Mouse (Mus musculus) embryo, embryonic 11 days (tissue): ENCODE data around the gene 9530077C05Rik.
A peak's percentile ranks its signal among the peaks of the same experiment; 100 is the strongest.
"Not testable (repeated sequence)": the region's sequence is repeated elsewhere in the genome, so short reads cannot be mapped to it uniquely, and the experiment has no call there.

Source experiments
- DNase-seq: peaks from one replicate; pipeline ENCODE4 v3.0.0-alpha.2; 2015

9530077C05Rik gene

DNA sequence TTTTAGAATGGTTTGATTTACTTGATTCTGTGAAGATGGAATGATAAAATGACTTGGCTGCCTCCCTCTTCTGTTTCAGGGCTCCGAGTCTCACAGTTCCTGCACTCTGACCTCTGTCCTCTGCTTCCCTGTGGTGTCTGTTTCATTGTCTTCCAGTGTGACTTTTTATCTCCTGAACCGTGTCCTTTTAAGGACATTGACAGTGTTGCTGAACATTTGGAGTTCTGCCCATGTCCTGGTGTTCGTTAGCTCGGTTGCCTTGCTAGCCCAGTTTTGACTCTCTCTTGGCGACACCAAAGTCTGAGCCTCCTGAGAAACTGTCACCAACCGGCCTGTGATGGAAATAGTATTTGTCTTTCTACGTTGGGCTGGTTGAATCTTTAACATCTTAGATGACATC lies 9.2 kb downstream of the 9530077C05Rik start:
- DNase-seq = no peak

DNA sequence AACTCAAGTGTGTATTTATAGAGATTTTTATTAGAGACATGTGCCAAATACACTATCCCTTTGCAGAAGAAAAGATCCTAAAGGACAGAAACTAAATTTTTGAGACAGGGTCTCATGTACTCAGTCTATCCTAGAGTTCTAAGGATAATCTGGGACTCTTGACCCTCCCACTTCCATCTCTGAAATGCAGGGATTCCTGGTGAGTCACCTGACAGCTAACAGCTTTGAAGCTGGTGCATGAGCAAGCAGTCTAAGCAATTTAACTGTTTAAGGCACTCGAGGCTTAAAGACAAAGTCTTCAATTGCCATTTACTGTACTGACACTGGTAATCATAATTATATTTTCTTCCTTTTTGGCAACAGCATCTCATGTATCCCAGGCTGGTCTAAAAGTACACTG lies 11.2 kb downstream of the 9530077C05Rik start:
- DNase-seq = no peak

DNA sequence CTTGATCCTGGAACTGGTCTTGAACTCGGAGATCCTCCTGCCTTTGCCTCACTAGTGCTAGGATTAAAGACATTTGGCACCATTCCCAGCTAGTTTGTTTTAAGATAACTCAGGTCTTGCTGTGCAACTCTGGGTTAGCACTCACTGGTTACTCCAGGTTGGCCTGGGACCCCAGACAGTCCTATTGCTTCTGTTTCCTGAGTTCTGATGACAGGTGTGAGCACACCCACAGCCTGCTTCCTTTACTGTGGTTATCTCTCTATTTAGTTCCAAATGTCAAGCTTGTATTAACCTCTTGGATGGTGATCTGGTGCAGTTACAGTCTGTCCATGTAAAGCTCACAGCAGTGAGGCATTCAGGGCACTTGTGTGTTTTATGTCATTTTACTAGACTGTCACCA lies 12.2 kb downstream of the 9530077C05Rik start:
- DNase-seq = no peak

DNA sequence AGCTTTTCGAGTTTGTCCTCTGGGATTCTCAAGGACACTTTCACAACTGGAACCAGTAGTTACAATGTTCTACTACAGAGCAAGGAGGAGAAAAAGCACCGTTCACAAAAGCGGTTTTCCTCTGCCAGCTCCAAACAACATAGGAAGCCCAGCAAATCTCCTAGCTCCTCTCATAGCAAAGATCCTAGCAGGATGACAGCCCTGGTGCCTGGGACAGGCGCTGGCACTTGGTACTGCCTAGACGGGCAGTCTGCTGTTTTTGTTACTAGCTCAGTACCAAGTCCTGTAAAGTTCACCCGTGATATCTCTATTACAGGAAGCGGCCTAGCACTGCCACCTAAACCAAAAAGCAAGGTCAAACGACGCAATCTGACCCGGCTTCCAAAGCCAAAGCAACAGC lies 12.9 kb downstream of the 9530077C05Rik start:
- DNase-seq = no peak

DNA sequence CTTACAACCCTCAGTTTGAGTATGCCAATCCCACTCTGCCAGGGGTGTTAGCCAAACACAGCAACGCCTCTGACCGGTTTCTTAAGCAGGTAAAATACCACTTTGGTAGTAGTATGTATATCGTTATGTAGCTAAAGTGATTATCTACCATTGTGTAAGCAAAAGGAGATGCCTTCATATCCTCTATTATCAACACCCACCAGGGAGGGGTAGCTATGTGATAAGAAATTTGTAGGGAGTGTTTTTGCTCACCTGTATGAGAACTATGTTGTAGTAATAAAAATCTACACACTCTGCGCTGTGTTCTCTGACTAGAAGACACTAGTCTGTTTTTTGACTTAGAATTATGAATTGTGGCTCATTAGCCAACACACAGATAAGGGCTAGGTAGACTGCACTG lies 13.4 kb downstream of the 9530077C05Rik start:
- no peak for DNase-seq

DNA sequence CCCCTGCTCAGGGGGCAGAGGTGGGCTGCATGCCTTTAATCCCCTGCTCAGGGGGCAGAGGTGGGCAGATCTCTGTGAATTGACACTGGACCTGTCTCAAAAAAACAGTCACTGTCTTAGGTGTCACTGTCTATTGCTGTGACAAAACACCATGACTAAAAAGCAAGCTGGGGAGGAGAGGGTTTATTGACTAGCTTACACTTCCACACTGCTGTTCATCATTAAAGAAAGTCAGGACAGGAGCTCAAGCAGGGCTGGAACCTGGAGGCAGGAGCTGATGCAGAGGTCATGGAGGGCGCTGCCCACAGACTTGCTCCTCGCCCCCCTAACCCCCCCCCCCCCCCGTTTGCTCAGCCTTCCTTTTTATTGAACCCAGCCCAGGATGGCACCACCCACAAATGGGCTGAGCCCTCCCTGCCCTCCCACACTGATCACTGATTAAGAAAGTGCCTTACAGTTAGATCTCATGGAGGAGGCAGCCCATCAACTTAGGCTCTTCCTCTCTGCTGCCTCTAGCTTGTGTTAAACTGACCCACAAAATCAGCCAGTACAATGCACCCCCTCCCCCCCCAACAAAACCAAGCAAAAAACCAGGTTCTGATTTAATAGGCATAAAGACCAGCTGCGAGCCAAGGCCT lies 16.8 kb downstream of the 9530077C05Rik start:
- DNase-seq = no peak

DNA sequence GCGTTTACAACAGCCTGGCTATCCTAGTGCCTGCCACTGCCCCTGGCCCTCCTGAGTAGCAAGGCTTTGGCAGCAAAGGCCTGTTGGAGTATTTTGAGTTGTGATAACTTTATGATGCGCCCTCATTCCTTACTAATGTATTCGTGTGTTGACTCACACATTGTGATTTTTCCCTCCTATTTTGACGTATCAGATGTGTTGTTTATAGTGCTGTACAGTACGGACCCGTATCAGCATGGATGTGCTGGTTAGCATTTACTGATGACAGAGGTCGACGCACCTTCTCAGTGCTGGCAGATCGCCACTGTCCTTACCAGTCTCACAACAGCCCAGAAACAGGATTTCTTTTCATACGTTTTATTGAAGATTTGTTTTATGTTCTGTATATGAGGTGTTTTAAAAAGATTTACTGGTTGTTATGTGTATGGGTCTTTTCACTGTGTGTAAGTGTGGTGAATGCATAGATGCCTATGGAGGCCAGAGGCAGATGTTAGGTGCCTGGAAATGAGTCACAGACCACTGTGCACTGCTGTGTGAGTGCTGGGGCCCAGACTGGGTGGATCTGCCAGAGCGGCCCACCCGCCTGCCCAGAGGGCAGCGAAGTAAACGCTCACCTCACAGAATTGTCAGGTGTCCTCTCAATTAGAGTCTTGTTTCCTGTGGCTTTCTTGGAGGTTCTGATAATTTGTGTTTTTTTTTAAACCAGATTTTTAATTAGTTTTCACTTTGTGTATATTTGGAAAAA lies 17.5 kb downstream of the 9530077C05Rik start:
- peak; percentile 16 for DNase-seq

DNA sequence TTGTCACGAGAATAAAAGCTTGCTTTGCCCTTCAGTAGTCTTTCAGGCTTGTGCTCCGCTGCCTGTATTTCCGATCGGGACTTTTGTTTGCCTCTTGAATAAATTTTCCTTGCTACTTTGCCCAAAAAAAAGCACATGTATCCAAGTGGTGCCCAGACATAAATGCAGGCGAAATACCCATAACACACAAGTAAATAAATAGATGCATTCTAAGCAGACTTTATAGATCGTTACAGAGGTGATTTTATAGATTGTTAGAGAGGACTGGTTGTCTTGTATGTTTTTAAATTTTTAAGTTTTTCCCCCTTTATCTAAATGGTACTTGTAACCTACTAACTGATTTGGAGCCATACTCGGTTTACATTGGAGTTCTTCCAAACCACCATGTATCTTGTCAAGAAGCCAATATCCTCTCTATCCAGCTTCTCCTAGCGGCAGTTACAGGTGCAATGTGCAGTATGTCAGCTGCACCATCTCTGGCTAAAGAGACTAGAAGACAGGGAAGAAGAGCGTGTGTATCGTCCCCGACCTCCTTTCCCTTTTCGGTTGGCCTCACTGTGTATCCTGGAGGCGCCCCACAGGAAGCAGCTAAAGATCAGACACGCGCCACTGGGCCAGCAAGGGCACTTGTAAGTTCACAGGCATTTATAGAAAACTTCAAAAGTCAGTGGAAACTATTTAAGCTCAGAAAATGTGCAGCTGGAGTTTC lies 18.4 kb downstream of the 9530077C05Rik start:
- peak; percentile 26 for DNase-seq

DNA sequence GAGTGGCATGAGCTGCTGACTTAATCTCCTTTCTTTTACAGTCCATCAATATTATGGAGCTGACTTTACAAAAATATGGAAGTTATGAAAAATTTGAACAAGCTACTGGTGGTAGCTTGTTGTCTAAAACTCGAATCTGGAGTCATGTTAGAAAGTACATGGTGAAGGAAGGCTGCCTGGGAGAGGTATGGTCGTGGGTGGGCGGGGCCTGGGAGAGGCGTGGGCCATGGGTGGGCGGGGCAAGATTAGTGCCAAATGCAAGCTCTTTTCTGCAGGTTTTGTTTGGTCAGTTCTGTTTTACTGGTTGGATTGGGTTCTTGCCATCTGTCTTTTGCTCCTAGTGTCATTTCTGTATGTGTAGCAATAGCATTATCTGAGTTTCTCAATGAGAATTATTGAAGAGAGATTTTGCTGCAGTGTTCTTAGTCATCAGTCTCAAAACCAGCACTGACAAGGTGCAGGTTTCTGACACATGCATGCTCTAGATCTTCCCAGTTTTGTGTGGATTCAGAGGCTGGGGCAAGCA lies 19.1 kb downstream of the 9530077C05Rik start:
- DNase-seq = peak; percentile 22

DNA sequence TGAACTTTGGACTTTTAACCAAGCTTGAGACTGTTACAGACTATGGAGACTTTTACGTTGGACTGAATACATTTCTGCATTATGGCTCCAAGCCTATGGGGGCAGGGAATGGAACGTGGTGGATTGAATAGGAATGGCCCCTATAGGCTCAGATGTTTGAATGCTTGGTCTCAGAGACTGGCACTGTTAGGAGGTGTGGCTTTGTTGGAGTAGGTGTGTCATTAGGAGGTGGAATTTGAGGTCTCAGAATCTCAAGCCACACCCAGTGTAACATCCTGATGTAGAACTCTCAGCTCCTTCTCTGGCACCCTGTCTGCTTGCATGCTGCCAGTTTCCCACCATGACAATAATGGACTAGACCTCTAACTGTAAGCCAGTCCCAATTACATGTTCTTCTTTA lies 21.9 kb downstream of the 9530077C05Rik start:
- DNase-seq = no peak

DNA sequence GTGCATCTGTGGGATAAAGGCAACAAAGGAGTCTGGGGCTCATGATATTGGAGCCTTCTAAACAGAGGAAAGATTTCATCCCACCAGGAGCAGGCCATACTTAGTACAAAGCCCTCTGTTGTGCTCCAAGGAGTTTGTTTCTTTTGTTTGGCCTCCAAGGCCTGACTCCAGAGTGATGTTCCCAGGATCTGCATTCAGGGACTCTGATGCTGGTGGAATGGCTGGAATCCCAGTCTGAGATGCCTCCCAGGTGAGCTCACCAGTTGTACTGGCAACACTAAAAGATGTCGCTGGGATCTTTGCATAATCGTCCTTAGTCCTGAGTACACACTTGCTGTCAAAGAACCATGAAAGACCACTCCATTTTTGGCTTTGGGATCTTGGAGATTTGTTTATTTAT lies 22.8 kb downstream of the 9530077C05Rik start:
- DNase-seq = no peak

DNA sequence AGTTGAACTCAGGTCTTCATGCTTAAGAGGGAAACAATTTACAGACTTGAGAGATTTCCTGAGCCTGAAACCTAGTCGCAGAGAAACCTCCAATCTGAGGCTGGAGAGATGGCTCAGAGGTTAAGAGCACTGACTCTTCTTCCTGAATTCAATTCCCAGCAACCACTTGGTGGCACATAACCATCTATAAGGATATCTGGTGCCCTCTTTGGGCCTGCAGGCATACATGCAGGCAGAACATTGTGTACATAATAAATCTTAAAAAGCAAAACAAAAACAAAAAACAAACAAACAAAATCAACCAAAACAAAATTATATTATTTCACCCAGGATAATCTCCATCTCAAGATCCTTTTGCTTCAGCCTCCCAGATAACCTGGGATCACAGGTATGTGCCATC lies 27.5 kb downstream of the 9530077C05Rik start:
- DNase-seq = no peak

DNA sequence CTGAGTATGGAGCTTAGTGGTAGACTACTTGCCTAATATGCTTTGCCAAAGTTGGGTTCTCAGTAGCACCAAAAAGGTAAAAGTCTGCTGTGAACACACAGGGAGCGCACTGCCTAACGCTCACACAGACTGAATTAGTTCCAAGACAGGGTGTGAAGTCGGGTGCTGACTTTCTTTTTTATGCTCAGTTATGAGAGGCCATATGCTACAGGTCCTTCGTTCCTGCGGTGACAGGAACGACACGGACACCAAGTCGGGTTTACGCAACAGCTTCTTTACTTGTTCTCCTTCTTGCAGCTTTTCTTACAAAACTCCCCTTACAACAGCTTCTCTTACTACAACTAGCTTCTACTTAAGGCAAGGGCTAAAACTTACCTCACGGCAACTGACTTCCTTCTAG lies 31.8 kb downstream of the 9530077C05Rik start:
- no peak for DNase-seq

DNA sequence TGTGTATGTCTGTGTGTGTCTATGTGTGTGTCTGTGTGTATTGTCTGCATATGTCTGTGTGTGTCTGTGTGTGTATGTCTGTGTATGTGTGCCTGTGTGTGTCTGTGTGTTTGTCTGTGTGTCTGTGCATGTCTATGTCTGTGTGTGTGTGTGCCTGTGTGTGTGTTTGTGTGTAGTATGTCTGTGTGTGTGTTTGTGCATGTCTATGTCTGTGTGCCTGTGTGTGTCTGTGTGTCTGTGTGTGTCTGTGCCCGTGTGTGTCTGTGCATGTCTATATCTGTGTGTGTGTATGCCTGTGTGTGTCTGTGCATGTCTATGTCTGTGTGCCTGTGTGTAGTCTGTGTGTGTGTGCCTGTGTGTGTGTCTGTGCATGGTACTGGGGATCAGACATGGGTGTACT lies 33.8 kb downstream of the 9530077C05Rik start:
- no peak for DNase-seq

DNA sequence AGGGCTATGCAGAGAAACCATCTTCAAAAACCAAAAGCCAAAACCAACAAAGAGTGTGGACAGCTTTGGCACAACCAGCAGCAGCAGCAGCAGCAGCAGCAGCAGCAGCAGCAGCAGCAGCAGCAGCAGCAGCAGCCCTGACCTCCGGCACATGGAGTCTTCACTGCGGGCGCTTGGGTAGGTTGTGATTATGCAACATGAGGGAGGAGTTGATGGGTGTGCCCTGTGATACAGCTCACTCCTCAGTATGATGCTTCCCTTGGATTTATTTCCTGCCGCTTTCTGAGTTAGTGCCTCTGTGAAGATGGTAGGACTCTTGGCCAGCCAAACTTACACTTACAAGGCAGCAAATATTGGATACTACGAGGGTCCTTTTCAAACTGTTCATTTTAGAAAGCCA lies 35.9 kb downstream of the 9530077C05Rik start:
- no peak for DNase-seq

DNA sequence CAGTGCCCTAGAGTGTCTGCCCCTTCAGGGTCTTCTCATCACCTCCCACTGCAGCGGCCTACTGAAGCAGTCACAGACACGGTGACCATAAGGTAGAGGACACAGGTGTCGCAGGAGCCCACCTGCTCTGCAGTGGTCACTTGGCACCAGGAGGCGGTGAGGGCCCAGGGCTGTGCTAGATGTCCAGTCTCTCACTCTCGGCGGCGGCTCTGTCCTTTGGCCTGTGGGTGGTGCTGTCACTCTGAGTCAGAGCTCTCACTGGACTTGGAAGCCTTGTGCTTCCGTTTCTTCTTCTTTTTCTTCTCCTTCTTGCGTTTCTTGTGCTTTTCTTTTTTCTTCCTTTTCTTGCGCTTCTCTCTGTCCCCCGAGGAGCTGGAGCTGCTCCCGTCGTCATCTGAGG lies 37.1 kb downstream of the 9530077C05Rik start:
- no peak for DNase-seq

DNA sequence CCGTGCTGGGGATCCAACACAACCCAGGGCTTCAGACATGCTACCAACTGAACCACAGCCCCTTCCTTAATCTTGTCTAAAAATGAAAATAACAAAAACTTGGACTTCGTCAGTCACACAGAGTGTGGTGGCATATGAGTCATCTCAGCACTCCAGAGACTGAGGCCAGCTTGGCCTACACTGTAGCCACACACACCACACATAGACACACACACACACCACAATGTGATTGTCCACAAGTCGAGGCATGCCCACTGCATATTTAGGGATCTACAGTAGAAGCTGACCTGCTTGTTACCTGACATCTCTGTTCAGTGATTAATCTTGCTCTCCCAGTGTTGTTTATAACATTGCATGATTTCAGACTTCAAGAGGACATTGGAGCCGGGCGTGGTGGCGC lies 37.9 kb downstream of the 9530077C05Rik start:
- DNase-seq = no peak

DNA sequence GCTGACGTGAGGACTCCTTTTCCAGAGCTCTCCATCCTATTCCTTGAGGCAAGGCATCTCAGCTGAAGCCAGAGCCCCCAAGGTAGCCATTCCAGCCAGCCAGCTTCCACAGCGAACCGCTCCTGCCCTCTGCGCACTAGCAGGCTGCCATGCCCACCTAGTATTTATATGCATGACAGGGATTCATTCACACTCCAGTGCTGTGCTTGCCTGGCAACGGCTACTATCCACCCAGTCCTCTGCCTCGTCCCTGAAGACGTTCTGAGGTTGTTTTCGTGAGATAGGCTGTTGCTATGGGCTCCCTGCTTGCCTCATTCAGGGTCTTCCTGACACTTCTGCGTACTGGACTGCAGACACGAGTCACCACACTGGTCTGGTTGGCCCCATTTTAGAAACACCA lies 41.4 kb downstream of the 9530077C05Rik start:
- no peak for DNase-seq

DNA sequence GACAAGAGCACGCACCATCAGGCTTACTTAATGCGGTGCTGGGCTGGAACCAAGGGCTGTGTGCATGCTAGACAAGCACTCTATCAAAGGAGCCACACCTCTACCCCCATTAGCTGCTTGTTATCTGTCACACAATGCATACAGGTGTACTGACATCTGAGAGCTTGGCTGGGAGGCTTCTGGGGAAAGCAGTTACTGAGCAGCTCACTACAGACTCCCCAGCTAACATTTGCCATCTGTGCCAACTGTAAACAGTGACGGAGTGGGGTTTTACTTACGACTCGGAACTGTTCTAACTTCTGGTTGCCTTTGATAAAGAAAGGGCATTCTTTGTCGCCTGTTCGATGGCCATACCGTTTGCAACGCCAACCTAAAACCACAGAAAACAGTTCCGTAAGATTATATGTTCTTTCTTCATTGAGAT lies 42.2 kb downstream of the 9530077C05Rik start:
- DNase-seq = no peak

DNA sequence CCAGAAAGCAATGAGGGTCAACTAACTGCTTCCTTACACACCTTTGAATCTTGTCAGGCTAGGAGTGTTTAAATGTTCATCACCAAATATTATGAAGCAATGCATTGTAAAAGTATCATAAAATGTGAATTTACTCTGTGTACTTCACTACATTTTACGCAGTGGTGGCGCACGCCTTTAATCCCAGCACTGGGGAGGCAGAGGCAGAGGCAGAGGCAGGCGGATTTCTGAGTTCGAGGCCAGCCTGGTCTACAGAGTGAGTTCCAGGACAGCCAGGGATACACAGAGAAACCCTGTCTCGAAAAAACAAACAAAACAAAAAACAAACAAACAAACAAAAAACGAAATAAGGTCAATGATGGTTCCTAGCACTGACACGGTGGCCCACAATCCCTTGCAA lies 42.7 kb downstream of the 9530077C05Rik start, which contains the start of gene Gm17545:
Gene Gm17545, plus strand, starts transcription at position 301 of the 400 bp plus-strand sequence.
- not testable (repeated sequence) for DNase-seq

DNA sequence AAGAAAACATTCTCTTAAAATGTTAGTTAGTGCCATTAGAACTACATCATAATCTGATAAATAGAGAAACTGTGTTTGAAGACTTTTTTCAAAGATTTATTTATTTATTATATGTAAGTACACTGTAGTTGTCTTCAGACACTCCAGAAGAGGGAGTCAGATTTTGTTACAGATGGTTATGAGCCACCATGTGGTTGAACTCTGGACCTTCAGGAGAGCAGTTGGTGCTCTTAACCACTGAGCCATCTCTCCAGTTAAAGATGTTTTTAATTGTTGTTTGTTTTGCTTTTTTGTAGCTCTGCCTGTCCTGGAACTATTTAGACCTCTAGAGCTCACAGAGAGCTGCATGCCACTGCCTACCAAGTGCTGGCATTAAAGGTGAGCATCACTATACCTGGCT lies 43.7 kb downstream of the 9530077C05Rik start:
- DNase-seq = no peak

DNA sequence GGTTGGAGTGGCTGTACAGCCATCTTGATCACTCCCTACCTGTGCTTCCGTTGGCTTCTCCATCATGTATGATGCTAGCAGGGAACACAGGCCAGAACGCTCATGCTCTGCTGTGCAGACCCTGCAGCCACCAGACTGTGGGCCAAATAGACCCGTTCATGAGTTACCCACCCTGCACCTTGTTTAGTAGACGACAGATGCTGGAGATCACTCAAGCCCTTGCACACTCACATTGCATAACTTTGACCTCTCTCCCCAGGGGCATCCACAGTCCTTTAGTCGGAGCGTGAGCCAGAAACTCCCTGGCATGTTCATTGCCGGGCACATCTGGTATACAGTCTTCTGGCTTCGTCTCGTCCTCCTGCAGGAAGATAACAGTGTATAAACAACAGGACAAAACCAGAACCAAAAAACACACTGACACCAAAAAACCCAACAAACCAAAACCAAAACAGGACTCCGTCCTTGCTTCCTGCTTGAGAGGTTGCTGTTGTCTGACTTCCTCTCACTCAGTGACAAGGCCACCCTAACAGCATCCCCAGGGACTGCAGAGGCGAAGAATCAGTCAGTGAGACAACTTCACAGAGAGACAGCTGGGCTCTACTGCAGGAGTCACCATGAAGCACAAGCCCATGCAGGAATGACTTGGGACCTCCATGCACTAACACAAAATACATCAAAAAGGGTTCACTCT lies 46.0 kb downstream of the 9530077C05Rik start:
- DNase-seq = no peak

DNA sequence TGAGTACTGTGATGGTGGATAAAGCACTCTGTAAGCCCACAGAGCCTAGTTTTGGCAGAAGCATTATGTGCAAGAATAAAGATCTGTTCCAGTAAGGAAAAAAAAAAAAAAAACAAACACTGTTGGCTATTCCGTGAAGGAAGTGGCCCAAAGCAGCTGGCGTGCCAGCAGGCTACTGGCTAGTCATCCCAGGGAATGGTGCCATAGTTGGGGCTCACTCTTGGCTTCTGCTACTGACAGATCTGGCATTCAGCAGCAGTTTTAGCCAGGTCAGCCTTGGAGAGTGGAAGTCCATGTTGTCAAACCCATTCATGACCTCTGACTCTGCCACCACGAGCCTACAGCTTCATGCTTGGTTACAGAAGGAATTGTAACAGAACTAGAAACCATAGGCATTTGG lies 50.6 kb downstream of the 9530077C05Rik start:
- no peak for DNase-seq
